Mouse (Mus musculus) C2C12 (cell line): ENCODE data around the gene Gk2. TPM values are rescaled to one million over a fixed set of nuclear protein-coding genes. Genes with fewer than 3 reads are reported as not detected.

Source experiments
- H3K27me3 ChIP-seq: one replicate; pipeline ENCODE4 v1.6.1; 2011; ENCODE audit not compliant: control insufficient read depth, insufficient read depth, insufficient read length
- H3K36me3 ChIP-seq: one replicate; pipeline ENCODE4 v1.6.1; 2011; ENCODE audit not compliant: control insufficient read depth, insufficient read depth
- H3K4me3 ChIP-seq: one replicate; pipeline ENCODE4 v1.5.1; 2011; ENCODE audit warnings: mild to moderate bottlenecking, control low read depth; ENCODE audit not compliant: poor library complexity, insufficient read depth, severe bottlenecking
- H3K79me2 ChIP-seq: one replicate; pipeline ENCODE4 v1.6.1; 2011; ENCODE audit not compliant: control insufficient read depth, insufficient read depth
- H3K79me3 ChIP-seq: one replicate; pipeline ENCODE4 v1.6.1; 2011; ENCODE audit warnings: low read depth, control low read depth
- H3ac ChIP-seq: one replicate; pipeline ENCODE3; 2011; ENCODE audit warnings: low read depth; ENCODE audit not compliant: control insufficient read depth, insufficient read length
- CEBPB ChIP-seq: IDR thresholded peaks from one replicate; pipeline ENCODE4 v1.6.1; 2011; ENCODE audit warnings: low read depth, mild to moderate bottlenecking, control low read depth, moderate library complexity
- CTCF ChIP-seq: IDR thresholded peaks from one replicate; pipeline ENCODE4 v1.5.1; 2011; ENCODE audit not compliant: control insufficient read depth, insufficient read depth, insufficient read length
- FOSL1 ChIP-seq: IDR thresholded peaks from one replicate; pipeline ENCODE4 v1.8.0; 2011; ENCODE audit warnings: mild to moderate bottlenecking, low read length; ENCODE audit not compliant: poor library complexity, insufficient read depth, severe bottlenecking
- MAX ChIP-seq: IDR thresholded peaks from one replicate; pipeline ENCODE4 v1.6.1; 2011; ENCODE audit warnings: mild to moderate bottlenecking, control low read depth
- MYOD1 ChIP-seq: IDR thresholded peaks from one replicate; pipeline ENCODE4 v1.6.1; 2011; ENCODE audit warnings: low read depth; ENCODE audit not compliant: control insufficient read depth, insufficient read length
- MYOG ChIP-seq: IDR thresholded peaks from one replicate; pipeline ENCODE4 v1.6.1; 2011; ENCODE audit not compliant: control insufficient read depth, insufficient read length; ENCODE audit errors: extremely low read depth
- USF1 ChIP-seq: IDR thresholded peaks from one replicate; pipeline ENCODE4 v1.6.1; 2011; ENCODE audit warnings: low read depth, mild to moderate bottlenecking, control low read depth, moderate library complexity
- polyA plus RNA-seq: library from polyadenylated mRNA; unstranded; fragments of >200 nt; fragmentation: generic; extraction: Trizol; gene quantifications from one replicate; pipeline ENCODE4 v1.2.1, GENCODE M21; 2012; ENCODE audit warnings: missing spikeins

Gene Gk2
- polyA plus RNA-seq, 1 experiment, result not detected

GRCm38 (mm10) chr5:97432512-97432911, 24.3 kb downstream of the Gk2 start:
- no peaks in the 10 kb centered on the region for H3K36me3 ChIP-seq
- H3K79me2 ChIP-seq, result no peaks in the 10 kb centered on the region
- no peaks in the 10 kb centered on the region for H3K27me3 ChIP-seq
- H3K4me3 ChIP-seq, result no peak overlapping the region
- TF ChIP-seq MYOD1 (no peak), MAX (no peak), USF1 (no peak), MYOG (no peak), CEBPB (no peak), FOSL1 (no peak), CTCF (no peak)
- no peak overlapping the region for H3ac ChIP-seq
- H3K79me3 ChIP-seq, result no peaks in the 10 kb centered on the region

DNA sequence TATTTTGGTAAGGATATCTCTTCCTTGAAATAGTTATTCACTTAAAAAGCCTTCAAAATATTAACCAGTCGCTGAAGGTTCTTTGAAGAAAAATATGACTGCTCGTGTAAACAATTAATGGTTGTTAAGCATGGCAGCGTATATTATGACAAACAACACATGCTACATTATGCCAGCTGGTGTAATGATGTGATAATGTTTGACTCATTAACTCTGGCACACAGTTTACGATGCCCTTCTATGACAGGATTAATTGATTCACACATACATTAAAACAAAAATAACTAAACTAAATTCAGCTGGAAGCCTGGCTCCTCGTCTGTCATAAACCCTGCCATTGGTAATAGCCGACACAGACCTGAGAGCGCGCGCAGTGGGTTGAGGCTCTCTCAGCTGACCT, 26.8 kb downstream of the Gk2 start:
- Histone ChIP-seq H3K79me2 (no peaks in the 10 kb centered on the region), H3K4me3 (no peak overlapping the region), H3K27me3 (no peaks in the 10 kb centered on the region), H3K79me3 (no peaks in the 10 kb centered on the region), H3ac (no peak overlapping the region), H3K36me3 (no peaks in the 10 kb centered on the region)
- no peak for TF ChIP-seq USF1
- no peak for TF ChIP-seq MAX
- no peak for TF ChIP-seq MYOG
- no peak for TF ChIP-seq MYOD1
- no peak for TF ChIP-seq FOSL1
- no peak for TF ChIP-seq CEBPB
- TF ChIP-seq CTCF, result no peak

GRCm38 (mm10) chr5:97421669-97422068, 35.2 kb downstream of the Gk2 start:
- H3K79me2 ChIP-seq, result no peaks in the 10 kb centered on the region
- TF ChIP-seq CTCF (no peak), MYOD1 (no peak), MYOG (no peak), FOSL1 (no peak), USF1 (no peak), MAX (no peak), CEBPB (no peak)
- H3K27me3 ChIP-seq, result no peaks in the 10 kb centered on the region
- H3K36me3 ChIP-seq, result no peaks in the 10 kb centered on the region
- H3K4me3 ChIP-seq, result no peak overlapping the region
- H3K79me3 ChIP-seq, result no peaks in the 10 kb centered on the region
- H3ac ChIP-seq, result no peak overlapping the region

GRCm38 (mm10) chr5:97417185-97417584, 39.6 kb downstream of the Gk2 start:
- no peaks in the 10 kb centered on the region for H3K79me2 ChIP-seq
- H3K79me3 ChIP-seq, result no peaks in the 10 kb centered on the region
- no peak overlapping the region for H3ac ChIP-seq
- TF ChIP-seq MYOD1, result no peak
- no peak for TF ChIP-seq CEBPB
- H3K27me3 ChIP-seq, result no peaks in the 10 kb centered on the region
- H3K36me3 ChIP-seq, result no peaks in the 10 kb centered on the region
- H3K4me3 ChIP-seq, result no peak overlapping the region

- H3K36me3 ChIP-seq, result no peaks in the 10 kb centered on the region
- no peaks in the 10 kb centered on the region for H3K27me3 ChIP-seq
- H3ac ChIP-seq, result no peak overlapping the region
- no peak overlapping the region for H3K4me3 ChIP-seq
- no peaks in the 10 kb centered on the region for H3K79me3 ChIP-seq
- TF ChIP-seq MAX, result no peak
- TF ChIP-seq MYOG, result no peak
- TF ChIP-seq FOSL1, result no peak
- no peaks in the 10 kb centered on the region for H3K79me2 ChIP-seq
These were observed 41.0 kb downstream of the Gk2 start for GRCm38 (mm10) chr5:97415837-97416236.

DNA sequence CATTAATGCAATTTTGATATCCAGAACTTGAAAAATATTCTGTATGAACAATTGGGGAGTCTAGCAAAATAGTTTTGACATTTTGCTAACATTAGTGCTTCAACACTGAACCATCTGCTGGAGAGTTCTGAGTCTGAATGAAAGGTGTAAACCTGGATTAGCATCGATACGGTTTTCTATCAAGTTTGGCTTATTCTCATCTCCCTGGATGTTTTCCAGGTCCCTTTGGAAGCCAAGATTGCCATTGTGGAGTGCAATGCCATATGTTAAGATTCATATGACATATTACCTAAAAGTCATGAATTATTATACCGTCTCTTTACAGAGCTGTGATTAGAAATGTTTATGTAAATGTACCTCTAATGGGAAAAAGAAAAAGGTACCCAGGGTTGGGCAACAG, 43.1 kb downstream of the Gk2 start:
- H3K27me3 ChIP-seq, result no peaks in the 10 kb centered on the region
- H3K79me2 ChIP-seq, result no peaks in the 10 kb centered on the region
- TF ChIP-seq MAX (no peak), MYOD1 (no peak), CEBPB (no peak), CTCF (no peak), USF1 (no peak), MYOG (no peak), FOSL1 (no peak)
- no peaks in the 10 kb centered on the region for H3K36me3 ChIP-seq
- H3ac ChIP-seq, result no peak overlapping the region
- H3K79me3 ChIP-seq, result no peaks in the 10 kb centered on the region
- H3K4me3 ChIP-seq, result no peak overlapping the region
